Mouse (Mus musculus): Measurements from ENCODE around the gene Slc6a9. TPM values are rescaled to one million over a fixed set of nuclear protein-coding genes. Genes with fewer than 3 reads are reported as not detected.

Slc6a9 gene
- polyA plus RNA-seq, 1 experiment: 129 TPM

- Histone ChIP-seq H3K4me2 (ENCODE audit: low read depth) (no peak overlapping the region), H3K4me3 (no peak overlapping the region), H3K36me3 (ENCODE audit: control insufficient read depth, insufficient read depth) (peaks cover 29% of the 10 kb centered on the region), H3ac (ENCODE audit: control insufficient read depth, insufficient read length) (no peak overlapping the region), H3K79me2 (ENCODE audit: control insufficient read depth, insufficient read depth) (peaks cover 22% of the 10 kb centered on the region), H3K27me3 (ENCODE audit: control insufficient read depth, insufficient read depth, insufficient read length) (no peaks in the 10 kb centered on the region)
- TF ChIP-seq SRF (IDR thresholded peaks at IDR 0.05; ENCODE audit: control insufficient read depth, insufficient read length, low read depth) (no peak), POLR2AphosphoS2 (IDR thresholded peaks at IDR 0.05; ENCODE audit: insufficient read length, low read depth) (peak; percentile 64), USF1 (IDR thresholded peaks at IDR 0.05; ENCODE audit: low read depth) (no peak), MYOG (IDR thresholded peaks at IDR 0.05; ENCODE audit: control insufficient read depth in 1 of 3, insufficient read depth in 1 of 3, insufficient read length in 2 of 3, low read depth in 2 of 3) (no peak), REST (IDR thresholded peaks at IDR 0.05; ENCODE audit: insufficient read depth, insufficient read length) (no peak)
Measured at GRCm38 (mm10) chr4:117841566-117841965, 7.3 kb downstream of the Slc6a9 start.

- H3ac ChIP-seq (ENCODE audit: control insufficient read depth, insufficient read length): no peak overlapping the region
- H3K4me2 ChIP-seq (ENCODE audit: low read depth): no peak overlapping the region
- TF ChIP-seq MYOD1 (IDR thresholded peaks at IDR 0.05; ENCODE audit: control insufficient read depth in 1 of 3, insufficient read length in 2 of 3, low read depth in 2 of 3): no peak
- TF ChIP-seq TCF12 (IDR thresholded peaks at IDR 0.05; ENCODE audit: insufficient read depth, poor library complexity, severe bottlenecking): no peak
- TF ChIP-seq MAX (IDR thresholded peaks at IDR 0.05; ENCODE audit: low read depth): no peak
- no peak for TF ChIP-seq CEBPB (IDR thresholded peaks at IDR 0.05; ENCODE audit: insufficient read depth, poor library complexity, severe bottlenecking)
- TF ChIP-seq REST (IDR thresholded peaks at IDR 0.05; ENCODE audit: insufficient read depth, insufficient read length): no peak
- TF ChIP-seq POLR2A (IDR thresholded peaks at IDR 0.05; ENCODE audit: insufficient read length, low read depth): no peak
- TF ChIP-seq SRF (IDR thresholded peaks at IDR 0.05; ENCODE audit: control insufficient read depth, insufficient read length, low read depth): no peak
- no peak for TF ChIP-seq POLR2AphosphoS2 (IDR thresholded peaks at IDR 0.05; ENCODE audit: insufficient read length, low read depth)
- no peak for TF ChIP-seq E2F4 (IDR thresholded peaks at IDR 0.05; ENCODE audit: insufficient read depth)
- TF ChIP-seq TCF3 (IDR thresholded peaks at IDR 0.05; ENCODE audit: insufficient read length, low read depth): no peak
- no peak for TF ChIP-seq MYOG (IDR thresholded peaks at IDR 0.05; ENCODE audit: control insufficient read depth in 1 of 3, insufficient read depth in 1 of 3, insufficient read length in 2 of 3, low read depth in 2 of 3)
- no peak for TF ChIP-seq USF1 (IDR thresholded peaks at IDR 0.05; ENCODE audit: low read depth)
- H3K36me3 ChIP-seq (ENCODE audit: control insufficient read depth, insufficient read depth): peaks cover 33% of the 10 kb centered on the region
- no peaks in the 10 kb centered on the region for H3K27me3 ChIP-seq (ENCODE audit: control insufficient read depth, insufficient read depth, insufficient read length)
- no peak overlapping the region for H3K4me3 ChIP-seq
- H3K79me2 ChIP-seq (ENCODE audit: control insufficient read depth, insufficient read depth): peaks cover 9% of the 10 kb centered on the region
Measured at GRCm38 (mm10) chr4:117843101-117843500, 8.8 kb downstream of the Slc6a9 start.

- peaks cover 33% of the 10 kb centered on the region for H3K36me3 ChIP-seq (ENCODE audit: control insufficient read depth, insufficient read depth)
- H3ac ChIP-seq (ENCODE audit: control insufficient read depth, insufficient read length): no peak overlapping the region
- H3K79me2 ChIP-seq (ENCODE audit: control insufficient read depth, insufficient read depth): no peaks in the 10 kb centered on the region
- no peak for TF ChIP-seq MYOG (IDR thresholded peaks at IDR 0.05; ENCODE audit: control insufficient read depth in 1 of 3, insufficient read depth in 1 of 3, insufficient read length in 2 of 3, low read depth in 2 of 3)
- no peak for TF ChIP-seq TCF3 (IDR thresholded peaks at IDR 0.05; ENCODE audit: insufficient read length, low read depth)
- TF ChIP-seq MYOD1 (IDR thresholded peaks at IDR 0.05; ENCODE audit: control insufficient read depth in 1 of 3, insufficient read length in 2 of 3, low read depth in 2 of 3): no peak
- TF ChIP-seq CEBPB (IDR thresholded peaks at IDR 0.05; ENCODE audit: insufficient read depth, poor library complexity, severe bottlenecking): no peak
- no peak for TF ChIP-seq TCF12 (IDR thresholded peaks at IDR 0.05; ENCODE audit: insufficient read depth, poor library complexity, severe bottlenecking)
- no peak for TF ChIP-seq E2F4 (IDR thresholded peaks at IDR 0.05; ENCODE audit: insufficient read depth)
- TF ChIP-seq SRF (IDR thresholded peaks at IDR 0.05; ENCODE audit: control insufficient read depth, insufficient read length, low read depth): no peak
- no peak for TF ChIP-seq POLR2A (IDR thresholded peaks at IDR 0.05; ENCODE audit: insufficient read length, low read depth)
- TF ChIP-seq REST (IDR thresholded peaks at IDR 0.05; ENCODE audit: insufficient read depth, insufficient read length): no peak
- no peak for TF ChIP-seq USF1 (IDR thresholded peaks at IDR 0.05; ENCODE audit: low read depth)
- no peak for TF ChIP-seq MAX (IDR thresholded peaks at IDR 0.05; ENCODE audit: low read depth)
- no peak for TF ChIP-seq POLR2AphosphoS2 (IDR thresholded peaks at IDR 0.05; ENCODE audit: insufficient read length, low read depth)
- H3K27me3 ChIP-seq (ENCODE audit: control insufficient read depth, insufficient read depth, insufficient read length): no peaks in the 10 kb centered on the region
- H3K4me2 ChIP-seq (ENCODE audit: low read depth): no peak overlapping the region
- H3K4me3 ChIP-seq: no peak overlapping the region
Measured at GRCm38 (mm10) chr4:117844467-117844866, 10.2 kb downstream of the Slc6a9 start.

- peaks cover 33% of the 10 kb centered on the region for H3K36me3 ChIP-seq (ENCODE audit: control insufficient read depth, insufficient read depth)
- H3ac ChIP-seq (ENCODE audit: control insufficient read depth, insufficient read length): no peak overlapping the region
- H3K4me3 ChIP-seq: no peak overlapping the region
- no peaks in the 10 kb centered on the region for H3K79me2 ChIP-seq (ENCODE audit: control insufficient read depth, insufficient read depth)
- no peaks in the 10 kb centered on the region for H3K27me3 ChIP-seq (ENCODE audit: control insufficient read depth, insufficient read depth, insufficient read length)
- TF ChIP-seq E2F4 (IDR thresholded peaks at IDR 0.05; ENCODE audit: insufficient read depth): no peak
- TF ChIP-seq MYOD1 (IDR thresholded peaks at IDR 0.05; ENCODE audit: control insufficient read depth in 1 of 3, insufficient read length in 2 of 3, low read depth in 2 of 3): peak in 1 of 3 experiments; percentile 3
- TF ChIP-seq SRF (IDR thresholded peaks at IDR 0.05; ENCODE audit: control insufficient read depth, insufficient read length, low read depth): no peak
- TF ChIP-seq MYOG (IDR thresholded peaks at IDR 0.05; ENCODE audit: control insufficient read depth in 1 of 3, insufficient read depth in 1 of 3, insufficient read length in 2 of 3, low read depth in 2 of 3): peak in 1 of 3 experiments; percentile 54
- H3K4me2 ChIP-seq (ENCODE audit: low read depth): no peak overlapping the region
Measured at GRCm38 (mm10) chr4:117845316-117845715, 11.0 kb downstream of the Slc6a9 start.

- Histone ChIP-seq H3K4me3 (no peak overlapping the region), H3K79me2 (ENCODE audit: control insufficient read depth, insufficient read depth) (no peaks in the 10 kb centered on the region), H3ac (ENCODE audit: control insufficient read depth, insufficient read length) (no peak overlapping the region), H3K27me3 (ENCODE audit: control insufficient read depth, insufficient read depth, insufficient read length) (no peaks in the 10 kb centered on the region), H3K4me2 (ENCODE audit: low read depth) (no peak overlapping the region), H3K36me3 (ENCODE audit: control insufficient read depth, insufficient read depth) (peaks cover 33% of the 10 kb centered on the region)
- no peak for TF ChIP-seq TCF3 (IDR thresholded peaks at IDR 0.05; ENCODE audit: insufficient read length, low read depth)
- no peak for TF ChIP-seq MYOD1 (IDR thresholded peaks at IDR 0.05; ENCODE audit: control insufficient read depth in 1 of 3, insufficient read length in 2 of 3, low read depth in 2 of 3)
- TF ChIP-seq SRF (IDR thresholded peaks at IDR 0.05; ENCODE audit: control insufficient read depth, insufficient read length, low read depth): no peak
- no peak for TF ChIP-seq TCF12 (IDR thresholded peaks at IDR 0.05; ENCODE audit: insufficient read depth, poor library complexity, severe bottlenecking)
- no peak for TF ChIP-seq CEBPB (IDR thresholded peaks at IDR 0.05; ENCODE audit: insufficient read depth, poor library complexity, severe bottlenecking)
- TF ChIP-seq POLR2AphosphoS2 (IDR thresholded peaks at IDR 0.05; ENCODE audit: insufficient read length, low read depth): no peak
- TF ChIP-seq MAX (IDR thresholded peaks at IDR 0.05; ENCODE audit: low read depth): no peak
- no peak for TF ChIP-seq REST (IDR thresholded peaks at IDR 0.05; ENCODE audit: insufficient read depth, insufficient read length)
- TF ChIP-seq POLR2A (IDR thresholded peaks at IDR 0.05; ENCODE audit: insufficient read length, low read depth): no peak
- TF ChIP-seq MYOG (IDR thresholded peaks at IDR 0.05; ENCODE audit: control insufficient read depth in 1 of 3, insufficient read depth in 1 of 3, insufficient read length in 2 of 3, low read depth in 2 of 3): no peak
- no peak for TF ChIP-seq USF1 (IDR thresholded peaks at IDR 0.05; ENCODE audit: low read depth)
Measured at GRCm38 (mm10) chr4:117846261-117846660, 12.0 kb downstream of the Slc6a9 start.

Data from myocyte (in vitro differentiated cells).